Mouse (Mus musculus): ENCODE results near the gene Vezf1. TPM values are rescaled to one million over a fixed set of nuclear protein-coding genes. Genes with fewer than 3 reads are reported as not detected.

Gene Vezf1
- 109 TPM for polyA plus RNA-seq (2014; fragmentation: Illumina TruSeq; extraction: RNeasy Lipid Tissue Mini Kit (QIAGEN cat#74804); ENCODE audit: low read depth, low replicate concordance)

GRCm38 (mm10) chr11:88067586-88068410, at the start of gene Vezf1:
Vezf1 (plus strand) TSS chr11:88068279.

GRCm38 (mm10) chr11:88046944-88047794, 20.9 kb upstream of the Vezf1 start, which contains the start of gene Srsf1:
Srsf1 (plus strand) TSS chr11:88047373.

GRCm38 (mm10) chr11:88098021-88098729, 30.1 kb downstream of the Vezf1 start, which contains the start of gene Cuedc1:
Cuedc1 (plus strand) TSS chr11:88098058.

Other genes starting within 250 kb of the Vezf1 start
- 1.3 TPM for gene Lpo, start 240.0 kb upstream of the Vezf1 start, polyA plus RNA-seq (2014; fragmentation: Illumina TruSeq; extraction: RNeasy Lipid Tissue Mini Kit (QIAGEN cat#74804); ENCODE audit: low read depth, low replicate concordance)
- gene Mks1, start 215.1 kb upstream of the Vezf1 start, polyA plus RNA-seq (2014; fragmentation: Illumina TruSeq; extraction: RNeasy Lipid Tissue Mini Kit (QIAGEN cat#74804); ENCODE audit: low read depth, low replicate concordance): 1.8 TPM
- not detected for gene Epx, start 192.7 kb upstream of the Vezf1 start, polyA plus RNA-seq (2014; fragmentation: Illumina TruSeq; extraction: RNeasy Lipid Tissue Mini Kit (QIAGEN cat#74804); ENCODE audit: low read depth, low replicate concordance)
- not detected for gene Olfr462, start 176.0 kb upstream of the Vezf1 start, polyA plus RNA-seq (2014; fragmentation: Illumina TruSeq; extraction: RNeasy Lipid Tissue Mini Kit (QIAGEN cat#74804); ENCODE audit: low read depth, low replicate concordance)
- not detected for gene Olfr463, start 170.9 kb upstream of the Vezf1 start, polyA plus RNA-seq (2014; fragmentation: Illumina TruSeq; extraction: RNeasy Lipid Tissue Mini Kit (QIAGEN cat#74804); ENCODE audit: low read depth, low replicate concordance)
- not detected for gene Olfr464, start 147.3 kb upstream of the Vezf1 start, polyA plus RNA-seq (2014; fragmentation: Illumina TruSeq; extraction: RNeasy Lipid Tissue Mini Kit (QIAGEN cat#74804); ENCODE audit: low read depth, low replicate concordance)
- 94.8 TPM for gene Dynll2, start 80.7 kb upstream of the Vezf1 start, polyA plus RNA-seq (2014; fragmentation: Illumina TruSeq; extraction: RNeasy Lipid Tissue Mini Kit (QIAGEN cat#74804); ENCODE audit: low read depth, low replicate concordance)
- gene Srsf1, start 20.9 kb upstream of the Vezf1 start, polyA plus RNA-seq (2014; fragmentation: Illumina TruSeq; extraction: RNeasy Lipid Tissue Mini Kit (QIAGEN cat#74804); ENCODE audit: low read depth, low replicate concordance): 980 TPM
- 9.1 TPM for gene Cuedc1, start 29.8 kb downstream of the Vezf1 start, polyA plus RNA-seq (2014; fragmentation: Illumina TruSeq; extraction: RNeasy Lipid Tissue Mini Kit (QIAGEN cat#74804); ENCODE audit: low read depth, low replicate concordance)
- gene Mrps23, start 136.1 kb downstream of the Vezf1 start, polyA plus RNA-seq (2014; fragmentation: Illumina TruSeq; extraction: RNeasy Lipid Tissue Mini Kit (QIAGEN cat#74804); ENCODE audit: low read depth, low replicate concordance): 78.1 TPM
- gene Ccdc182, start 225.8 kb downstream of the Vezf1 start, polyA plus RNA-seq (2014; fragmentation: Illumina TruSeq; extraction: RNeasy Lipid Tissue Mini Kit (QIAGEN cat#74804); ENCODE audit: low read depth, low replicate concordance): not detected